Mouse (Mus musculus): Measurements from ENCODE around the gene C2cd6. TPM values are rescaled to one million over a fixed set of nuclear protein-coding genes. Genes with fewer than 3 reads are reported as not detected.

Gene C2cd6
- polyA plus RNA-seq (2016; fragmentation: Nextera tagmentation; extraction: Ambion mirVana), result not detected in 2 replicates

DNA sequence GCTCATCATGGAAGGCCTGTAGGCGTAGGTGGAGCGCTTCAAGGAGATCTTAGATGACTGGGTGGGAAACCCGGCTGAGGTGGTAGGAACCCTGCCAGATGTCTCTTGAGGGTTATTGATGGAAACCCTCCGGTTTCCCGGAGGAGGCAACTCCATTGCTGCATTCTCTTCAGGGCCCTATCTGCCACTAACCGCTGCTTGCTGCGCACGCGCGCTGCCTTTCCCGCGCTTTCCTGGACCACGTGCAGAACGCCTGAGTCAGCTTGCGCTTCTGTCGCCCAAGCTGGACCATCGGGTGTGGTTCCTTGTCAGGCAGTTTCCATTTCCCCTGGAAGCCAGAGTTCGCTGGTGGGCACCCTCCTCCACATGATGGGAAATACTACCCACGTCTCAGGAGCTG, at the start of gene C2cd6:
TSS of gene C2cd6 (minus strand) at position 196 of the 400 bp plus-strand sequence.
- WGBS, result 93% methylated on average over 19 of the region's 19 CpGs
- H3K27me3 ChIP-seq, result no peaks in the 10 kb centered on the region
- ATAC-seq (ENCODE audit: insufficient number of reproducible peaks, insufficient read depth, low FRiP score, low TSS enrichment), result no peak

DNA sequence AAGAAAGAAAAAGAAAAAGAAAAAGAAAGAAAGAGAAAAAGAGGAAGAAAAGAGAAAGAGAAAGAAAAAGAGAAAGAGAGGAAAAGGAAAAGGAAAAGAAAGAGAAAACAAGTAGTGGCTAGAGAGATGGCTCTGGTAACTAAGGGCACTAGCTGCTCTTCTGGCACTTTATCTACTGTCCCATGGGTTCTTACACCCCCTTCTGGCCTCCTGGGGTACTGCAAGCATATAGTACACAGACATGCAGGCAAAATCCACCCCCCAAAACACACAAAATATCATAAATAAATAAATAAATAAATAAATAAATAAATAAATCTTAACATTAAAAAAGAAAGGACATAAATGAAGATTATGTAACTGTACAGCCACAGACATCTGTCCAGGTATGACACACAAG, 48.1 kb upstream of the C2cd6 start:
- Histone ChIP-seq H3K4me1 (no peaks in the 10 kb centered on the region), H3K9me3 (no peaks in the 10 kb centered on the region), H3K36me3 (no peaks in the 10 kb centered on the region), H3K27ac (no peak overlapping the region), H3K27me3 (no peaks in the 10 kb centered on the region), H3K9ac (no peak overlapping the region), H3K4me2 (replicated peaks) (no peak overlapping the region), H3K4me3 (no peak overlapping the region)
- no peak for ATAC-seq (ENCODE audit: insufficient number of reproducible peaks, insufficient read depth, low FRiP score, low TSS enrichment)

More for the DNA sequence above, at the start of gene C2cd6:
- Histone ChIP-seq H3K4me2 (replicated peaks) (no peak within 1 kb of the TSS), H3K4me3 (no peak within 1 kb of the TSS), H3K9ac (no peak within 1 kb of the TSS), H3K9me3 (no peaks in the 10 kb centered on the region), H3K36me3 (peaks cover 5% of the 10 kb centered on the region; the same call in 1 of the 2 replicates), H3K27ac (no peak within 1 kb of the TSS), H3K4me1 (no peaks in the 10 kb centered on the region)

DNA sequence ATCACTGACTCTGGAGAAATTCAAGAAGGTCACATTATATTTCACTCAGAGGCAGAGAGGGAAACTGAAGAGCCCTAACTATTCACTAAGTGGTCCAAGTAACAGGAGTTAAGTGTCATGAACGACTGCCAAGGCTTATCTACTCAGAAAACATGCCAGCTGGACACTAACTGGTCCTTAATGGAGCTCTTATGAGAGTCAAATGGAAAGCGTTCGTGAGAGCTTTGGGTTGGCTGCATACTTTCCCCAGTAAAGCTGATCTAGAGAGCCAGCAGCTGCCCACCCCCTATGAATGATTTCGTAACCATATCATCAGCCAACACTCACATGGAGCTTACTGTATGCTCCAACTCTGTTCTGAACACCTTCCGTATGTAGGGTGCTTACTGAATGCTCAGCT, 39.7 kb upstream of the C2cd6 start:
- ATAC-seq (ENCODE audit: insufficient number of reproducible peaks, insufficient read depth, low FRiP score, low TSS enrichment), result no peak
- H3K9me3 ChIP-seq, result no peaks in the 10 kb centered on the region

DNA sequence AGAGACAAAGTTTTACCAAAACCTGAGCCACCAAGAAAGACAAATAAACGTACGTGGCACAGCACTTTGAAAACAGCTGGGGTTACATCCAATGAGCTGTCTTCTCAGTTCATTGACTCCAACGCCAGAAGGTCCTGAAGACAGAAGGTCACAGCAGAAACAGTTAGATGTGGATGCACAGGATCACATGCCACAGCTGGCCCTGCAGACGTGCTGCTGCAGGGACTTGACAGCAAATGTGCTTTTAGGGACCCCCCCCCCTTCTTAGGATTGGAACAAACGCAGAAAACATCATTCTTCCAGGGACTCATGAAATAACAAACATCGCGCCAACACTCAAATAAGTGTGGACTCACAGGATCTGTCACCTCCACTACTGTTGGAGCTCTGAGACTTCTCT, 34.2 kb upstream of the C2cd6 start:
- Histone ChIP-seq H3K9me3 (no peaks in the 10 kb centered on the region), H3K27me3 (no peaks in the 10 kb centered on the region), H3K4me2 (replicated peaks) (no peak overlapping the region), H3K9ac (no peak overlapping the region), H3K4me1 (no peaks in the 10 kb centered on the region), H3K4me3 (no peak overlapping the region), H3K27ac (no peak overlapping the region), H3K36me3 (no peaks in the 10 kb centered on the region)
- 72% methylated on average over 7 of the region's 7 CpGs for WGBS
- no peak for ATAC-seq (ENCODE audit: insufficient number of reproducible peaks, insufficient read depth, low FRiP score, low TSS enrichment)

More for the DNA sequence above, 39.7 kb upstream of the C2cd6 start:
- H3K36me3 ChIP-seq, result no peaks in the 10 kb centered on the region
- H3K4me3 ChIP-seq, result no peak overlapping the region
- H3K4me1 ChIP-seq, result no peaks in the 10 kb centered on the region
- no peaks in the 10 kb centered on the region for H3K27me3 ChIP-seq
- WGBS, result 81% methylated on average over 5 of the region's 5 CpGs
- H3K4me2 ChIP-seq (replicated peaks), result no peak overlapping the region
- no peak overlapping the region for H3K9ac ChIP-seq
- no peak overlapping the region for H3K27ac ChIP-seq

DNA sequence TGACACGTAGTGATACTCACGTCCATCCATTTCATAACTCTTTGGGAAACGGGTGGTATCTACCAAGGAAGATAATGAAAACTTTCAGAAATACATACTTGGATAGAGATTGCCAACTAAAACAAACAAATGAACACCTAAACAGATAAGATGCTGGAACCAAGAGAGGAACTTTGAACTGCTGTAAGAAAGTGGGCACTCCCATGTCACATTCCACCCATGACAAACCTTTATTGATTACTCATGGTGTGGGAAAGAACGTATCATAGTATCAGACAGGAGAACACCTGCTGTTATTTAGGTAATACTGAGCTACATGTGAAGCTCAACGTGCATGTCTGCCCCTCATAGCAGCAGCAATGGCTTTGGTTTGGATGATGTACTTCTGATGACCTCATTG, 30.9 kb upstream of the C2cd6 start:
- Histone ChIP-seq H3K4me3 (no peak overlapping the region), H3K9ac (no peak overlapping the region), H3K27me3 (no peaks in the 10 kb centered on the region), H3K36me3 (no peaks in the 10 kb centered on the region), H3K4me1 (peaks cover 1% of the 10 kb centered on the region; the same call in 1 of the 2 replicates), H3K27ac (no peak overlapping the region), H3K4me2 (replicated peaks) (no peak overlapping the region), H3K9me3 (no peaks in the 10 kb centered on the region)
- ATAC-seq (ENCODE audit: insufficient number of reproducible peaks, insufficient read depth, low FRiP score, low TSS enrichment), result no peak
- WGBS, result 70% methylated on average over 5 of the region's 5 CpGs

DNA sequence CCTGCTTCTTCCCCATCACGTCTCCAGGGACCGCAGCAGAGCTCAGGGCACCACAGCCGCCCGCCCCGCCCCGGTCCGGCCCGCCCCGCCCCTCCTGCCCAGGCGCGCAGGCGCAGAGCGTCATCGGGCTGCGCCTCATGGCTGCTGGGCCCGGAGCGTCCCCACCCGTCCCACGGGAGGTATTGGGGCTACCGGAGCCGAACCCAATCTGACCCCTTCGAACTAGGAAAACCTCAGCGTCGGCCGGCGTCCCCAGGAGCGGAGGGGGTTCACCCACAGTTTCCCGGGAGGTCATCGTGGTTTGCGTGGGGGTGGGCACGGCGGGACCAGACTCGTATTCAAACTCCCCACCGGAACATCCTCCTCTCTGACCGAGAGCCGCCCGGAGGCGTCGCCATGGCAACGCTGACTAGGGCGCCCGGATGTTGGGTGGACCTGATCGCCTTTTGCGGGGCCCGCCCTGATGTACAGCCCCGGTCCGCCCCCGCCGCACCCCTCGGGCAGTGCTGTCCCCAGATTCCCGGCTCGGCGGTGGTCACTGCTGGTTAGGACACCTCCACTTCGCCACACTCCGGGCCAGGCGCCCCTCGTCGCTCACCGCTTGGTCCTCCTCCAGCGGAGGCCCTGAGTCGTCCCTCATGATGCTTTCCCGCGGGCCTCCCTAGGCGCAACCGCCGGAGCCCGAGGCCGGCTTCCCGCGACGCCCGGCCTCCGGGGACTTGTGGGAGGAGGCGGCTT, 25.2 kb upstream of the C2cd6 start, which contains the start of gene Tmem237:
TSS of gene Tmem237 (minus strand) at position 689 of the 738 bp plus-strand sequence.
- H3K9me3 ChIP-seq, result no peaks in the 10 kb centered on the region
- no peaks in the 10 kb centered on the region; the same call in 1 of the 2 replicates for H3K36me3 ChIP-seq
- peak within 1 kb of the TSS; percentile 88 for H3K9ac ChIP-seq
- peak within 1 kb of the TSS; percentile 85 for H3K27ac ChIP-seq
- peak within 1 kb of the TSS; percentile 83 for H3K4me2 ChIP-seq (replicated peaks)
- H3K4me3 ChIP-seq, result peak within 1 kb of the TSS; percentile 63
- under 1% methylated on average over 71 of the region's 74 CpGs for WGBS
- no peaks in the 10 kb centered on the region for H3K27me3 ChIP-seq
- peaks cover 5% of the 10 kb centered on the region; the same call in 1 of the 2 replicates for H3K4me1 ChIP-seq
- peak; percentile 98 for ATAC-seq (ENCODE audit: insufficient number of reproducible peaks, insufficient read depth, low FRiP score, low TSS enrichment)

DNA sequence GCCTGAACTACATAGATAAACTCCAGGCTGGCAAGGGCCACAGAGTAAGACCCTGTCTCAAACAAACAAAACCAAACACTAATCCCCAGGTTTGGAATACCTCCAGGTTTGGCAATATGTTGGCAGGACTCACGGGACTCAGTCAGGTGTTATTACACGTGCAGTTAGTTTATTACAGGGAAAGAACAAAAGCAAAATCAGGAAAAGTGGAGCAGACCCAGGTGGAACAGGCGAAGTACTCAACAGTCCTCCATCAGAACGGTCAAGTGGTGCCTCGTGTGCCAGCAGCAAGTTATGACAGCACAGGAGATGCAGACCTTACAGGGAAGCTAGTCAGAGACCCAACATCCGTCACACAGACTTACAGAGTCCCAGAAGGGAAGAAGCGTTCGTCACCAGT, 15.8 kb upstream of the C2cd6 start:
- peaks cover 42% of the 10 kb centered on the region for H3K36me3 ChIP-seq

DNA sequence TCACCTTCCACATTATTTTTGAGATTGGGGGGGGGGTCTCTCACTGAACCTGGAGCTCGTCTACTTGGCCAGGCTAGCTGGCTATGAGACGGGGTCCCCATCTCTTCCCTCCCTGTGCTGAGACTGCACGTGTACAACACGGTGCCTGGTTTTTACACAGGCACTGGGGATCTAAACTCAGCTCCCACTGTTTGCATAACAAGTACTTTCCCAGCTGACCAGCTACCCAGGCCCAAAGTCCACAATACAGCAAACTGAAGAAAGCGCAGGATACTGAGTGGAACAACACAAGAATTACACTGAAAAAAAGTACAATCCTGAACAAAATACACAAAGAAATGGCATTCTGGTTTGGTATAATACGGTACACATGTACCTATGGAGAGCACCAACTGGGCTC, 7.4 kb upstream of the C2cd6 start:
- ATAC-seq (ENCODE audit: insufficient number of reproducible peaks, insufficient read depth, low FRiP score, low TSS enrichment), result no peak
- Histone ChIP-seq H3K27me3 (no peaks in the 10 kb centered on the region), H3K4me1 (no peaks in the 10 kb centered on the region), H3K9ac (no peak overlapping the region), H3K36me3 (peaks cover 35% of the 10 kb centered on the region), H3K9me3 (no peaks in the 10 kb centered on the region), H3K4me2 (replicated peaks) (no peak overlapping the region), H3K27ac (no peak overlapping the region), H3K4me3 (no peak overlapping the region)
- 88% methylated on average over 6 of the region's 6 CpGs for WGBS

More for the DNA sequence above, 15.8 kb upstream of the C2cd6 start:
- Histone ChIP-seq H3K9ac (no peak overlapping the region), H3K27ac (no peak overlapping the region), H3K4me1 (no peaks in the 10 kb centered on the region), H3K27me3 (no peaks in the 10 kb centered on the region), H3K9me3 (no peaks in the 10 kb centered on the region), H3K4me2 (replicated peaks) (no peak overlapping the region), H3K4me3 (no peak overlapping the region)
- no peak for ATAC-seq (ENCODE audit: insufficient number of reproducible peaks, insufficient read depth, low FRiP score, low TSS enrichment)
- 82% methylated on average over 8 of the region's 8 CpGs for WGBS

DNA sequence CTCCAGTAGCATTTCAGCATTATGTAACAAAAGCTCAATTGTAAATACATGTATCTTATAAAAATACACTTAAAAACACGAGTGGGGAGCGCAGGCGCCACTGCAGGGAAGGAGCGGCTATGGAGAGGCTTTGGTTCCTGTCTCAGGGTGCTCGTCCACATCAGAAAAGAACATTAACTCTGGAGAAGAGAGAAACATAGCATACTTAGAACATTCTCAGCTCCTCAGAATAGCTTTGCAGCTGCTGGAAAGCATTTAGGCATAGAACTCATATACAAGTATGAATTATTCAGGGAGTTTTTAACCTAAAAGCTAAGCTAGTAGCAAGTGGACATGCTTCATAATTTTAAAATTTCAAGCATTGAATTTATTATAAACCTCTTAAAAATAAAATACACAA, 6.3 kb upstream of the C2cd6 start:
- Histone ChIP-seq H3K9me3 (no peaks in the 10 kb centered on the region), H3K4me2 (replicated peaks) (no peak overlapping the region), H3K4me3 (no peak overlapping the region), H3K27me3 (no peaks in the 10 kb centered on the region), H3K4me1 (no peaks in the 10 kb centered on the region), H3K36me3 (peaks cover 31% of the 10 kb centered on the region), H3K9ac (no peak overlapping the region), H3K27ac (no peak overlapping the region)
- no peak for ATAC-seq (ENCODE audit: insufficient number of reproducible peaks, insufficient read depth, low FRiP score, low TSS enrichment)
- 93% methylated on average over 5 of the region's 5 CpGs for WGBS

DNA sequence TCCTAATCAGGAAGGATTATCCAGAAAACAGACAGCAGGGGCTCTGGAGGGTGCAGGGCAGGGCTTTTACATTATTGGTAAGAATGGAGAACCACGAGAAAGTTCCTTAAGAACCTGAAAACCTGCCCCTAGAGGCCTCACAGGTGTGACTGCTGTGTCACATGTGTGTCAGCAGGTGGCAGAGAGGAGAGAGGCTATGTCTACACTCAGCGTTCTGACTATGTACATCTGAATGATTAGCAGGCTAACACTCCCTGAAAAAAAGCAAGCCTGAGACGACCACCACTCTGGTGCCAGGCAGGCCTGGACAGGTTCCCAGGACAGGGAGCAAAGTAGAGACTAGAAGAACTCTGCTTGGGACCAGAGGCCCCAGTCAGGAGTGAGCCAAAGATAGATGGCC, 23.8 kb downstream of the C2cd6 start:
- Histone ChIP-seq H3K27ac (no peak overlapping the region), H3K9ac (no peak overlapping the region), H3K4me1 (no peaks in the 10 kb centered on the region), H3K4me2 (replicated peaks) (no peak overlapping the region), H3K9me3 (no peaks in the 10 kb centered on the region), H3K4me3 (no peak overlapping the region), H3K27me3 (no peaks in the 10 kb centered on the region), H3K36me3 (no peaks in the 10 kb centered on the region)
- WGBS, result 35% methylated on average over 3 of the region's 3 CpGs
- ATAC-seq (ENCODE audit: insufficient number of reproducible peaks, insufficient read depth, low FRiP score, low TSS enrichment), result no peak

DNA sequence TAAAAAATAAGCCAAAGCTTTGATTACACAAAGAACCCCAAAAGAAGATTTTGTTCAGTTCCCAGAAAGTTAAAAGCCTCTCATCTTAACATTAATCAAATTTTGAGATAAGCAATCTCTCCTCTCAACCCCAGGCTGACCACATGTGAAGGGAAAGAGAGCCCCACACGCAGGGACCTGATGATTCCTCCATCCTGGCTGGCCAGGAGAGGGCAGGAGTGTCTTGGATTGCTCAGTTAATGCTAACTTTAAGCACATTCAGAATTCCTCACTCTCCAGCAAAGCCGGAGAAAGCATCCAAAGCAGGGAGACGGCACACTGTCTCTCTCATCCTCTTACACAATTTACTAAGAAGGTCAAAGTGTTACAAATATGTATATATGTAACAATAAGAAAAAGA, 26.7 kb downstream of the C2cd6 start:
- Histone ChIP-seq H3K27ac (no peak overlapping the region), H3K4me3 (no peak overlapping the region), H3K9me3 (no peaks in the 10 kb centered on the region), H3K4me2 (replicated peaks) (no peak overlapping the region), H3K9ac (no peak overlapping the region), H3K4me1 (no peaks in the 10 kb centered on the region), H3K36me3 (no peaks in the 10 kb centered on the region), H3K27me3 (no peaks in the 10 kb centered on the region)
- no peak for ATAC-seq (ENCODE audit: insufficient number of reproducible peaks, insufficient read depth, low FRiP score, low TSS enrichment)
- 4% methylated on average over 3 of the region's 3 CpGs for WGBS

DNA sequence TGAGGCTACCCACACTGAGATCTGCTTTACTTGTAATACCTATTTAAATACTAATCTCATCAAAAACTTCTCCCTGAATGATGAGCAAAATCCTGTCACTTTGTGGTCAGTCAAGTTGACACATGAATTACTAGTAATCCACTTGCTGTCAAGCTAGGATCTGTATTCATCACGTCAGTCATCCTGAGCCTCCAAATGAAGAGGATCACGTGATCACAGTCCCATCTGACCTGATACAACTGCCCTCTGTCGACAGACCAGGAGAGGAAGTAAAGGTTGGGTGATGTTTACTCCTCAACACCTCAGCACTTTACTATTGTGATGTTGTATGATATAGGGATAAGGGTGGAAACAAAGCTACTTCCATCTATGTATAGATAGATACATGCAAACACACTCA, 31.0 kb downstream of the C2cd6 start:
- Histone ChIP-seq H3K9ac (no peak overlapping the region), H3K27me3 (no peaks in the 10 kb centered on the region), H3K4me1 (no peaks in the 10 kb centered on the region), H3K9me3 (no peaks in the 10 kb centered on the region), H3K27ac (no peak overlapping the region), H3K4me3 (no peak overlapping the region), H3K4me2 (replicated peaks) (no peak overlapping the region), H3K36me3 (no peaks in the 10 kb centered on the region)
- 46% methylated on average over 3 of the region's 3 CpGs for WGBS
- ATAC-seq (ENCODE audit: insufficient number of reproducible peaks, insufficient read depth, low FRiP score, low TSS enrichment), result no peak

Data from embryonic facial prominence, embryonic 12.5 days (tissue).